Mouse (Mus musculus) ES-CJ7 (cell line): ENCODE data around the gene Smu1.

Experiments
- DNase-seq: peaks from one replicate; pipeline ENCODE4 v3.0.0; 2011; ENCODE audit warnings: low read depth, low spot score

Gene Smu1

DNA sequence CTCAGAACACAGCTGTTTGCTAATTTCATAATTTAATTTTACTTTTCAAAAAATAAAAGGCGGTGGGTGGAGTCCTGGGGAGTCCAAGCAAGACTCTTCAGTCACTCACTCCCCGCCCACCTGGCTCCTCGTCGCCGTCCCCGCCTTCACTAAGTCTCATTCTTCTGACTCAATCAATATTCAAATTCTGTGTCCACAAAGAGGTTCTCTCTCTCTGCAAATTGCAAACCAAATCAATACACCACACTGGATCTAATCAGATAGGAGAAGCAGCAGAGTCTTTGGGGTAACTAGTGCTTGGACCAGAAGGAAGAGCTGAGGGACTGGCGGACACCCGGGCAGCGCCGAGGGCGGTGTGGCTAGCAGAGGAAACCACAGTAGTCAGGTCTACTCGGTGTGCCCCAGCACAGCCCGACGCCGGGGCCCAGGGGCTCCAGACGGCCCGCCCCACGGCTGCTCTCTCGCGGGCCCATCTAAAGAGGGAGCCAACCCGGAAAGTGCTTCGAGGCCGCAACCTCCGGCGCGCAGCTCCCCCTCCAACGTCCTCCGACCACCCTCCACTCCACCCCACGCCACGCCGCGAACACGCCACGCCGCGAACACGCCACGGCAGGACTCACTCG lies 455 bp downstream of the Smu1 start:
- peak; percentile 36 for DNase-seq

DNA sequence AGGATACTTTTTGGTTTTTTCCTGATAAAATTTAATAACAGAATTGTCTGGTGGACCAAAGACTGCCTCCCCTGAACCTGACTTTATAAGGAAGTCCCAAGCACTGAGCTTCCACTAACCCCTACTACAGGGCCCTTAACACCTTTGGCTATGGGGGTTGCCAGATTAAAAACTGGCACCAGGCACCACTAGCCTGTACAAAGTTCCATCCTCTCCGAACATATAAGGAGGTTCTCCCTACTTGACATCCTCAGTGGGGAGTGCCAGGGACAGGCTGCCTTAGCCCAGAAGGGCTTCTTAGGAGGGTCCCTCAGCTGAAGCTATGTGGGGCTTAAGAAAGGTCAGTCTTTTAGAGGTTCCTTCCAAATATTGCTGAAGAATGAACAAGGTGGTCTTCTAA lies 22.4 kb downstream of the Smu1 start:
- no peak for DNase-seq

DNA sequence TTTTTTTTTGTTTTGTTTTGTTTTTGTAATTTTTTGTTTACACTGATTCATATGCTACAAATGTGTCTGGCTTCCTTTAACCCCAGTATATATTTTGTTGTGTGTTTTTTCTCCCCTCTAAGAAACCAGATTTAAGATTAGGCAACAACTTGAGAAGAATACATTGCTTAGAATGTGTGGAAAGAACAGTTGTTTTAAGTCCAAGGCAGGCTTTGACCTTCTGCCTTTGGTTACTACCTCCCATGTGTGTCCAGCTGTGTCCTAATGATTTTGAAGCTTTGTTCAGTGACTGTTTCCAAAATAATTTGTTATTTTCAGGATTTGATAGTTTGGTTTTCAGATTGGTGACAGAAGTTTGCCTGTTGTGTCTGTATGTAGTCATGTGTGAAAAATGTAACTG lies 26.5 kb downstream of the Smu1 start:
- no peak for DNase-seq

DNA sequence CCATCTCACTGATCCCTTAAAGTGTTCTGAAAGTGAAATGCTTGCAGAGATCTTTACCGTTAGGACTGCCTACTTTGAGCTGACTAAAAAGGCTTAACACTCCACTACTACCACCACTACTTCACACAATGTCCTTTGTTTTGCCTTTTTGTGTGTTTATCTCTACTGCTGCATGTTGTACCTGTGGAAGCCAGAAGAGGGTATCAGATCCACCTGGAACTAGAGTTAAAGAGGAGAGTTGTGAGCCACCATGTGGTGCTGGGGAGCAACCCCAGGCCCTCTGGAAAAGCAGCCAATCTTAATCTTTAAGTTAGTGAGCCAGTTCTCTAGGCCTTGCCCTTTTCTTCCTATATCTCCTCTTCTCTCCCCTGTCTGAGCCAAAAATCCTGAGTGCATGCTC lies 30.5 kb downstream of the Smu1 start:
- DNase-seq, result peak; percentile 82

DNA sequence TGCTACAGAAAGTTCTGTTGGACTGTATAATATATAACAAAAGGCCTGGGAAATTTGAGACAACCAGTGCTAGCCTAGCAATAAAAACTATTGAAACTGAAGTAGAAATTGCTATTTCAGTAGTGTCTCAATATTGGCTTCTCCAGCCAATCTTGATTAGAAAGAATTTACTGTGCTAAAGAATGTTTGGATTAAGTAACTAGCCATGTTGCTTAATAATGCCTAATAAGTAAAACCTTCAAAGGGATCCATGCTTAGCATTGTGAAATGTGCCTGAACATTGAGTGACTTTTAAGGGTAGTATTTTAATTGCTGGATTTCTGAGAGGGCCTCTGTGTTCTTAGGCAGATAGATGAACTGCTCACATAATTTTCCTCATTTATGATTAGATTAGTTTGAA lies 32.2 kb downstream of the Smu1 start:
- DNase-seq, result no peak

DNA sequence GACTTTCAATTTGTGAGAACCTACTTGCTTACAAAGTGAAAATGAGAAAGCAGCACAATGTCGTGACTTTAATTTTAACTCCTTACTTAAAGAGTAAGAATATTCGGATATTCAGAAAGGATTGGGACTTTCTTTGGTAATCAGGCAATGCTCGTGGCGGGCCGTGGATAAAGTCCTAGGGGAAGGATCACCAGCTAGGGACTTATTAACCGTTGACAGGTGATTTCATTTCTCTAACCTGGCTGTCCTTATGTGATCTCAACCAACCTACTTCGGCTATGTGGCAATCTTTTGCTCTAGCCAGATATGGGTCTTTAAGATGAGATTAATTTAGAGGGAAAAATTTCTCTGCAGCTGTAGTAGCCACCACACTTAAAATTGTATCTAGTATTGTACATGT lies 32.6 kb downstream of the Smu1 start:
- no peak for DNase-seq

DNA sequence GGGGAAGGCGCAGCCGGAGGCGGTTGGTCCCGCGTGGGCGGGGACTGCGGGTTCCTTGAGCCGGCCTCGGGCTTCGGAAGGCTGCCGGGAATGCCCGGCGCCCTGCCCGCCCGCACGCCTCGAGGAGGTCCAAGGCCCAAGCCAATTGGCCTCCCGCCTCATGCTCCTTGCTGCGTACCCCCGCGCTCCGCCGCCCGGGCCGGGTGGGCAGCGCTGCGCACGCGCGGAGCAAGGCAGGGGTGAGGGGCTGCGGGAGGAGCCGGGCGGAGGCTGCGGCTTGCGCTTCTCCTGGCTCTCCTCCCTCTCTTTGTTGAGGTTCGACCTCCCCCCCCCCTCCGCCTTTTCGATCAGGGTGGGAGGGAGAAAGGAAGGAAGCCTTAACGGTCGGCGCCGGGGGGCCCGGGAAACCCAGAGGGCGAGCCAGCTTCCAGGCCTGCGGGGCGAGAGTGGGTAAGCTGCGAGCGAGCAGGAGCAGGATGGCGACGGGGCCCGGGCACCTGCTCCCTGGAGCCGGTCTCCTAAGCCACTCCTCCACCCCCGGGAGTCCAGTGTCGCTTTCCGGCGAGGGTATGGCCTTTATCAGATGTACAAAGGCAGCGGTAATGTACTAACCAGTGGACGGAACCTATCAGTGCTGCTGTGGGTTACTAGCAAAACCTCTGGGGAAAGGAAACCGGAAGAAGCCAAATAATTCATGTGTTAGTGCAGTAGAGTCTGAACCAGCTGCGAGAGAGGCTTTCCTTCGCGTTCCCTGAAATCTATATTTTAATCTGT lies 34.8 kb downstream of the Smu1 start:
- DNase-seq, result peak; percentile 71

DNA sequence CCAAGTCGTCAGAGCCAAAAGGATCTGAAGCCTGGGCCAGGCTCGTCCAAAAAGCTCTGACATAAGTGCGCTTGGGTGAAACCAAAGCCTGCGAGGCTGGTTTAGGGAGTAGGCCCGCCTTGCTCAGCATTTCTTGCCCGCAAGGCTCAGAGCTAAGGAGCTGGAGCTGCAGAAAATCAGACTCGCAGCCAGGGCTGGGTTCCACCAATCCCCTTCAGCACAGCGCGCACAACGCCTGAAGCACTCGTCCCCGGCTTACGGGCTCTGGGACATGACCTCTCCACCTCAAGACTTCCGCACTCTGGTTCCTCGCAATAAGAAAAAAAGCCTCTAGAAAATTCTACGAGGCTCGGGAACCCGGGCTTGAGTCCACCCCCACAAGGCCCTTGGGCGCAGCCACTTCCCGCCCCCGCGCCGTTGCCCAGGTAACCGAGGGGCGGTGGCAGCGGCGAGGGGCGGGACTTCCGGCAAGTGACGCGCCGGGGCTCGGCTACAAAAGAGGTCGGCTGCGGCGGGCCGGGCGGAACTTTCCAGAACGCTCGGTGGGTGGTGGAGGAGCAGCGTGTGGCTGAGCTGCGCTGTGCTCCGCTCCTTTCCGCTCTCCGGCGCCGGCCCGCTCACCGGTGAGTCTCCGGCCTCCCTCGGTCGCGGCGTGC lies 35.6 kb downstream of the Smu1 start, which contains the start of gene Dnaja1:
Gene Dnaja1 (plus strand): TSS at position 140 of the 656 bp plus-strand sequence.
- DNase-seq, result peak; percentile 93

DNA sequence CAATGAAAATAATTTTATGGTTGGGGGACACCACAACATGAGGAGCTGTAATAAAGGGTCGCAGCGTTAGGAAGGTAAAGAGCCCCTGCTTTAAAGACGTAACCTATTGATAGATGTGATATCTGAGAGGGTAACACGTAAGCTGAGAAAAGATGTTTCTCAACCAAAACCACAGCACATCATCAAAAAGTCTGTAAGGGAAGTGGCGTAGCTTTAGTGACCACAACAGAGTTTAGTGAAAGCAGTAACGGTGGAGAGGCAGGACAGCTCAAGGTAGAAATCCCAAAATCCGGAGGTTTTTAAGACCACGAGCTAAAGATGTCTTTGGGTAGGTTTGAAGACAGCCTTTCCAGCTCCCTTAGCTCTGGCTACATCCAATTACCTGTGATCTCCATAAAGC lies 36.8 kb downstream of the Smu1 start:
- DNase-seq, result no peak

DNA sequence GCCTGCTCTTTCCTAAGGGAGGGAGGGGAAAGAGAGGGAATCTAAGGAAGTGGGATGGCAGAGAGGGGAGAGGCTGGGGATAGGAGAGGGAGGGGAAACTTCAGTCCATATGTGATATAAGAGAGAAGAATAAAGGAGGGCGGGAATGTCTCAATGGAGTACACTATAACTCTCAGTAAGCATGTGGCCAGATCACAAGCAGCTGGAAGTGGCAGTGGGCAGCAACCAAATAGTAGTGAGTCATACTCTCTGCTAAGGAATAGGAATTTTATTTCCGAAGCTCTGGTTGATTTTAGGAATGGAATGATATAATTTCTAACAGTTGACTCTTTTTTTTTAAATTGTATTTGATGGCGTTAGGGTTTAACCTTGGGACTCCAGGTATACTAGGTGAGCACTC lies 40.6 kb downstream of the Smu1 start:
- DNase-seq, result no peak

DNA sequence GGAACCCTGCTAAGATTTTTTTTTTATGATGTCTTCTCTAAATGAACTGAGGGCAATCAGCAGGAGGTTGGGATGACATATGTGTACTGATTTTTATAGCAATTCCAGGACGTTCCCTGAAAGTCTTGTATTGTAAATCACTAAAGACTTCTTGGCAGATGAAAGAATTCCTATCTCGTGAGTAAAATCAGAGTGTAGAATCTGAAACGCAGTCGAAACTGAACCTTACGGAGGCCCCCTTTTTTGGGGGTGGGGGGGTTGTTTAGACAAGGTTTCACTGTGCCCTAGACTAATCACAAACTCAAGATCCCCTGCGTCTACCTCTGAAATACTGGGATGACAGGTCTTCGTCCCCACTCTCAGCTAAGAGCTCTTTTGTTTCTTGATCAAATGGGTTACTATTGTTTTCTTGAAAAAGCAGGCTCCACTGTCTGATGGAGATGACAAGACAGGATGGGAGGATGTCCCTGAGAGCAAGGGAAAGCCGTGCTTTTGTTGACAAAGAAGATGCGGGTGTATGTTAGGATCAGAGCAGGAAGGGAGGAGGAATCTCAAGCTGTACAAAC lies 53.9 kb downstream of the Smu1 start:
- DNase-seq, result no peak

DNA sequence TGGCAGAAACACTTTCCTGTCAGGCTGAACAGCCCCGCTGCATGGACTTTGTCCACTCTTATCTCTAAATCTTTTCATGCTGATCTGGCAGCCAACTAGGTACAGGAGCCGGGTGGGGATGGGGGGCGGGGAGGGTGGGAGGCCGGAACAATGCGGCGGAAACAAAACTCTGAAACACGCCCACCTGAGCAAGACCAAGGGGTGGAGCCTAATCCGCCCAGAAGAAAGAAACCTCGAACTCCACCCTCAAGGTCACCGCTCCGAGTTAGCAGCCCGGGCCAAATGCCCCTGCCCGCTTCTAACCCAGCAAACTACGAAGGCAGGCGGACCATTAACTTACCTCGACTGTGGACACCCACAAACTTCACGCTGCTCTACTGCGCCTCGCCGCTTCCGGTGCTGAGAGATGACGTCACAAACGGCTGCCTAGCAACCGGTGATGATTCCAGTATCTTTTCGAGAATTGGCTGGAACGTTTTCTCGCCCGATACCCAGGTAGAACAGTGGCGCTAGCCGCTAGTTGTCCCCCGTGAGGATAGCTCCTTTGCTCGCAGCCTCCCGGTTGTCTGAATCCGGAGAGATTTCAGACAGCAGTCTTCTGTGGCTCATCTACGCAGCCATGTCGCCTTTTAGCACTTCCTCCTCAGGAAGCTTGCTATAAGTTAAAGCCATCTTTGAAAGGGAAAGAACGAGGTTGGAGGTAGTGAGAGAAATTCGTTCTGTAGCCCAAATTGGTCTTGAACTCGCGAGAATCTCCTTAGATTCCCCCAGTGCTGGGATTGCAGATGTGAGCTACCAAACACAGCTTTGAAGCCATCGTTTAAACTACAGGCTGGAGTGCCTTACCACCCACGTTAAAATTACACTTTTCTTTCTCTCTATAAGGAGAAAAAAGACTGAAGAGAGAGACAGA lies 54.7 kb downstream of the Smu1 start, which contains the start of gene Aptx:
Gene Aptx (minus strand): TSS at position 398 of the 913 bp plus-strand sequence.
- peak; percentile 97 for DNase-seq

DNA sequence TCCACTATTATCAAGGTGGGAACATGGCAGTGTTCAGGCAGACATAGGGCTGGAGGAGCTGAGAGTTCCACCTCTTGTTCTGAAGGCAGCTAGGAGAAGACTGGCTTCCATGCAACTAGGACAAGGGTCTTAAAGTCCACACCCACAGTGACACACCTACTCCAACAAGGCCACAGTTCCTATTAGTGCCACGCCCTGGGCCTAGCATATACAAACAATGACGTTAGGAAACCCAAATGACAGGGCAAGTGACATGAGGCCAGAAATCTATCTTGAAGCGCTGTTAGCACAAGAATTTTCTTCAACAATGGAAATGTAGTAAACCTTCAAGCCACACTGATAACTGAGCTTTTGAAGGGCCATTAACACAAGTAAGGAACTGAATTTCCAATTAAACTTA lies 55.9 kb downstream of the Smu1 start:
- no peak for DNase-seq

DNA sequence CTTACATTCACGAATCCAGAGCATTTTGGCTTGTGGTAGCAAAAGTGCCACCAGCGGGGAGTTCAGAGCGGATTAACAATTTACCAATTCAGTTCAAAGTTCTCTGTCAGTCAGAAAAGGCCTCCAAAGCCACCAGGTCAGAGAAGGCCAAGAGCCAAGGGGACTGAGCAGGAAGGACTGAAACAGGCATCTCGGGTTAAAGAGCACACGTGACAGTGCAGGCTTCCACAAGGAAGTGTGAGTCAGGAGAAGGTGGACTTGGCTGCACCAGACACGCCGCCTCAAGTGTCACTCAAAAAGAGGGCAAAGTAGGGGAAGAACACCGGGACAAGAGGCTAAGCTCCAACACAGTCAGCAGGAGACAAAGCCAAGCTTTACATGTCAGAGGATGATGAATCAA lies 57.5 kb downstream of the Smu1 start:
- DNase-seq, result no peak

DNA sequence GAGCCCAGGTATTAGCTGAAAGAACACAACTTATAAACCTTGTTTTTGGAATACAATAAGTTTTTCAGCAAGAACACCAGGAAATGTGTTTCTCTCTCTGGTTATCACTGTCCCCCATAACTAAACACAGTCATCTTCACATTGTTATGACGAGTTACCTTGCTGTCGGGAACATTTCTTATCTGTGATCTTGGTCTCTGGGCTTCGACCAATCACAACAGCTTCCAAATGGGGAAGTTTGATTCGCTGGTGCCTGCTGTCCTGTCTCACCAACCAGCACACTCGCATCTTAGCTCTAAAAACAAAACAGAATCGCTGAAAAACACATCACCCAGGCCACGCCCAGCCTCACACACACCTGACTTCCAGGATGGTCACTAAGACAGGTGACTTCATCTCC lies 60.7 kb downstream of the Smu1 start:
- DNase-seq, result no peak

DNA sequence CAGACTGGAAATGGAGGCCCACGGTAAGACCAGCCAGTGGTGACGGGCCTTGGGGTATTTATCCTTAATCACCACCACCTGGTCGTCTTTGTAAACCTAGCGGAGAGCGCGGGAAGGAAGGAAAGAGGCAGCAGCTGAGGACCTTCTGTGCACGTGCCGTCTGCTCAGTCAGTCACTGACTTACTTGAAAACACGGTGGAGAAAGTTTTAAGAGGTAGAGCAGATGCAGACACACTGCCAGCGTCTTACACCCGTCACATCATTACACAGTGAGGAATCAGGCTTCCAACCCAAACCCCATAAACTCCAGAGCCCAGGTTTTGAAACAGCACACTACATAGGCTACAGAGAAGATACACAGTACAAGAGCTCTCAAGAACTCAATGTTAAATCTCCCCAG lies 66.6 kb downstream of the Smu1 start:
- no peak for DNase-seq
